Mouse (Mus musculus): ENCODE data around the gene Mras.

Mras gene

DNA sequence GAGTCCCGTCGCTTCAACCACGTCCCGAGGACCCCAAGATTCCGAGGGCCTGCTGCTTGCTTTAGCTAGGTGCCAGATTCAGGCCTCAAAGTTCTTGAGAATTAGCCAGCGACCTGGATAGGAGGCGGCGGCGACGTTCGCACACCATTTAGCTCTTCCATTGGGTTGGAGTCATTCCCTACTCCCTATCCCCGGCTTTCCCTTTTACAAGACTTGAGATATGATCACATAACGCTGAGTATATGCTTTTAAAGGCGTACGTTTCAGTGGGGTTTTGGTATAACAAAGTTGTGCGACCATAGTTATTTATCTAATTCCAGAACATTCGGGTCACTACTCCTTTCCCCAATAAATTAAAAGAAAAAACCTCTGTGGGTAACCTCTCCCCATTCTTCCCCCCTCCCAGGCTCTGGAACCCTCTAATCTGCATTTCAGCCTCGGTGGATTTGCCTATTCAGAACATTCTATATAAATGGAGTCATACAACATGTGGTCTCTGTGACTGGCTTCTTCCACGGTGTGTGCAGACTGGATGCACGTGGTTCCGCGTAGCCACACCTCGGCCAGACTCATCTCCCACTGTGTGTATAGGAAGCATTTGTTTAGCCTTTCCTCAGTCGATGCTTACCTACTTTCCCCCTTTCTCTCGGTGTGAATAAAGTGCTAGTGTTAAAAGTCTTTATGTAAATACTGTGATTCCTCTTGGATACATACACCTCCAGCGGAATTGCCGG lies at the start of gene Mras:
TSS of gene Mras (minus strand) at position 351 of the 734 bp plus-strand sequence.
- no peak for DNase-seq (ENCODE audit: low read depth, low spot score)

- no peak for DNase-seq (ENCODE audit: low read depth, low spot score)
Measured at GRCm38 (mm10) chr9:99485144-99485543, 48.0 kb upstream of the Mras start.

GRCm38 (mm10) chr9:99484632-99485031 lies 47.5 kb upstream of the Mras start:
- DNase-seq (ENCODE audit: low read depth, low spot score), result no peak

DNA sequence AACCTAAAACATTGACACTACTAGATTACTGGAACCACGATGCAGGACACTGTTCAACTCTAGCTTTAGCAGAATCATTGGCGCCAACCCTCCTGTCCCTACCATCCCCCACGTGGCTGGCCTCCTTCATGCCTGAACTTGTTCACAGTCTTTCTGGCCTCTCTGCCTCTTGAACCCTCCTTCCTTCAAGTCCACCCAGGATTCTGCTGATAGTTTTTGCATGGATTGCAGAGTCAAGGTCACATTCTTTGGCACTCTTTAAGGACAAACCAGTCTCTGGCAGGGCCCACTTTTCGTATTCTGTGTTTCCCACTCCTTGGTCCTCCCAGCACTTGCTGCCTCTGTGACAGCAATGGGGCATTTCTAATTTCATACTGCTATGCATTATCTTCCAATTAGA lies 46.0 kb upstream of the Mras start:
- no peak for DNase-seq (ENCODE audit: low read depth, low spot score)

DNA sequence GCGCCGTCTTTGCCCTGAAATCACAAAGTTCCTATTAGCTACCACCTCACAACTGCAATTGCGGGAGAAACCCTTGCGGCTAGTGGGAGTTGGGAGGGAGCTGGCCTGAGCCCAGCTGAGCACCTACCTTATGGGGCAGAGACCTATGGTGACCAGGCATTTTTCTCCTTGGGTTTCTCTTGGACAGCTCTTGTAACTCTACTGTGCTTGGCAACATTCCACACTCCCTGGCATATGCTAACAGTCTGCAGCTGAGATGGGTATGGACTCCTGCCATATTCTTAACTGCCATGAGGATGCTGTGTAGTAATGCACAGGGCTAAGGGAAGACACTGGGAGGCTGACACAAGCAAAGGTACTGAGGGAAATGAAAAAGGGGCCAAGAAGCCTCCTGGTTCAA lies 43.6 kb upstream of the Mras start:
- peak; percentile 10 for DNase-seq (ENCODE audit: low read depth, low spot score)

DNA sequence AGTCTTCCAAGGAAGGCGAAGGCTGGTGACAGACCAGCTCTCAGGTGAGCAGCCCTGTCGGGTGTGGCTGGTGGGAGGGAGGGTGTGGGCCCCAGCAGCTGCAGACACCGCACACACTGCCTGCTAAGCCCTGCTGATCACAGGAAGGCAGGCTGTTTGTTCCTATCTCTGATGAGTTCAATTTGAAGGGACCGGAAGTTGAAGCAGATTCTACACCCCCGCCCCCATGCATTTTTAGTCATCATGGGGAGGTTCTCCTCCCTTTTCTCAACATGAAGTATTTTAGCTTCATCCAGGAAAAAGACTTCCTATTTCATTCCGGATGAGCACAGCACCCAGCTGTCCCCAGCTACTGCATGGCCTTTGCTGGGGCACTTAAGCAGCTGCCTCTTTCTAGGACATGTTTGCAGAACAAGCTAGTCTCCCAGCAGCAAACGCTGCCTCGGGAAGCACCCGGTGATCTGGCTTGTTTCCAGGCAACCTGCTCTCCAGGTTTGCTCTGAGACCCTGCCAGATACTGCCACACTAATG lies 42.1 kb upstream of the Mras start:
- no peak for DNase-seq (ENCODE audit: low read depth, low spot score)

GRCm38 (mm10) chr9:99471334-99471733 lies 34.2 kb upstream of the Mras start:
- no peak for DNase-seq (ENCODE audit: low read depth, low spot score)

GRCm38 (mm10) chr9:99470347-99471092 lies 33.3 kb upstream of the Mras start:
- DNase-seq (ENCODE audit: low read depth, low spot score), result no peak

- no peak for DNase-seq (ENCODE audit: low read depth, low spot score)
Measured at GRCm38 (mm10) chr9:99469681-99470273, 32.6 kb upstream of the Mras start.

GRCm38 (mm10) chr9:99468572-99468971 lies 31.4 kb upstream of the Mras start:
- DNase-seq (ENCODE audit: low read depth, low spot score), result no peak

DNA sequence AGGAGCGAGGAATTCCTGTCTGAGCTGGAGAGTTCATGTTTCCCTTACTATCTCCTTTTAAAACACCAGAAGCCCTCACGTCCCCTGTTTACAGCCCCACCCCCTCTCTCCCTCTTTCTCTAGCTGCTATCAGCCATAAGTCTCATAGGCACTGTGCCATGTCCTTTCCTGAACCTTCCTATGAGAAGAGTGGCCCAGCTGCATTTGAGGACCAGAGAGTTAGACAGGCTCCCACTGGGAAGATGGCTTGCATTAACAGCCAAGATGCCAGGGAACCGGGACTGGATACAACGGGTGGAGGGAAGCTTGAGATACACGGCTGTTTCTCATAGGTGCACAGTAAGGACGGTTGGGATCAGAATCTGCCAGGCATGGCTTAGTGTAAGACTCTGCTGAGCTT lies 27.7 kb upstream of the Mras start:
- DNase-seq (ENCODE audit: low read depth, low spot score), result no peak

DNA sequence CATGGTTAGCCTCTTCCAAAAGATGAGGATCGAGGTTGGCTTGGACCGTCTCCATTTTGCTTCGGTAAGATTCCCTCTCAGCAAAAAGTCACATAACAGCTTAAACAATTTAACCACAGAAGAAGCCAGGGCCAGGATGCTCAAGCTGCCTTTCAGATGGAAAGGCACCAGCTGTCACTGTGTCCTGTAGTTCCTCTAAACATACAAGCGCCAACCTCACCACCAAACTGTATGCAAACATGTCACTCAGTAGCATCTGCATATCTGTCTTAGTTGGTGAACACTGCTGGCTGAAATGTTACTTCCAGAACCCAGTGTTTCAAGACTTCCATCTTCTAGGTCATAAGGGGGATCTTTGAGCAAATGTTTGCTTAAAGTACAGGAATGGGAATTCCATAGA lies 22.5 kb upstream of the Mras start:
- DNase-seq (ENCODE audit: low read depth, low spot score), result no peak

DNA sequence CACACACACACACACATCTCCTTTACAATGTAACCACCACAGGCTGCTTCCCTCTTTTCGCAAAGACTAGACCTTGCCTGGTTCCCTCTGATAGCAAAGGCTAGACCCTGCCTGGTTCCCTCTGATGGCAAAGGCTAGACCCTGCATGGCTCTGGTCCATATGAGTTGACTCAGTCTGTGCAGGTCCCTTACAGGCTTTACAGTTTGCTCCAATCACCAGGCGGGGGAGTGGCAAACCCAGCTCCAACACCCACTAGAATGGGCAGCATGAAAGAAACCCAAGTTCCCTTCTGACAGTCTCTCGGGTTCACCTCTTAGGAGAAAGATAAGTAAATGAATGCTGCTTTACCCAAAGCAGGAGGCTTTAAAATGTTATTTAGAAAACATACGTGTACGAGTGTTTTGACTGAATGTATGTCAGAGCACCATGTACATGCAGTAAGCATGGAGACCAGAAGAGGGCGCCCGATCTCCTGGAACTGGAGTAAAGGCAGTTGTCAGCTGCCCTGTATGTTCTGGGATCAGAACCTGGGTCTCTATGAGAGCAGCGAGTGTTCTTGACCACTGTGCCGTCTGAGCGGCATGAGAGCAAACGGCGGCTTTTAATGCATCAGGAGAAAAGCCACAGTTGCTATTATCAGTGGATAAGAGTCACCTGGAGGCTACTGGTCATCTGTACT lies 21.5 kb upstream of the Mras start:
- no peak for DNase-seq (ENCODE audit: low read depth, low spot score)

- no peak for DNase-seq (ENCODE audit: low read depth, low spot score)
Measured at GRCm38 (mm10) chr9:99454211-99454610, 17.0 kb upstream of the Mras start.

DNA sequence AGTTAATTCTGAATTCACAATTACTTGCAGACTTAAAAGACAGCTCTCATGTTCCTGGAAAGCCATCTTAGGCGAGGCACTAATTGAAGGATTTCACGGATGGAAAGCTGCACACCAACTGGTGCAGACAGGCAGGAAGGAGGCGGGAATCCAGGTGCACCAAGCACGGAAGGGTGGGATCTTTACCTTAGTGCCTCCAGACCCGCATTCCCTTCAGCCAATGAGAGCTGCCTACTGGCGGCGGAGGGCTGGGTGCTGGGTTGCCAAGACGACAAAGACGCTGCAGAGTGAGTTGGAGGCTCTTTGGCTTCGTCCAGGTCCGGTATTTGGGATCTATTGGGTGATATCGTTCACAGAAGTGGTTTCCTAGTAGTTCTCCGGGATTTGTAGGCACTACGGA lies 14.0 kb upstream of the Mras start, which contains the start of gene Nme9:
TSS of gene Nme9 (plus strand) at position 315 of the 400 bp plus-strand sequence.
- no peak for DNase-seq (ENCODE audit: low read depth, low spot score)

GRCm38 (mm10) chr9:99449886-99450647 lies 12.9 kb upstream of the Mras start:
- DNase-seq (ENCODE audit: low read depth, low spot score), result no peak

- no peak for DNase-seq (ENCODE audit: low read depth, low spot score)
Measured at GRCm38 (mm10) chr9:99447323-99447722, 10.1 kb upstream of the Mras start.

DNA sequence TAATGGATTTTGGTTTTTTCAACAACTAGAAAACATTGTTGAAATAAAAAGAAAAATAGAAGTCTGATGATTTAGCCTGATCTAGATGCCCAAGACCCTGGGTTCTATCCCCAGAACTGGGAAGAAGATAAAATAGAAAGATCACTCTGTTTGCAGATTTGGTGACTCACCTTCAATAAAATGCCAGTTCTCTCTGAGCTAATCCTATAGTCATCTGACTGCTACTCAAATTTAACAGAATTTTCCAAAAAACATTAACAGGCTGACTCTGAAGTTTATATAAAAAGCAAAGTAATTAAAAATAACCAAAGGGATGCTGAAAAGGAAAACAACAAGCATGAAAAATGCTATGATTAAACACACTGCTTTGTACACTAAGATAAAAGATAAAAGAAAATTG lies 9.1 kb upstream of the Mras start:
- no peak for DNase-seq (ENCODE audit: low read depth, low spot score)

DNA sequence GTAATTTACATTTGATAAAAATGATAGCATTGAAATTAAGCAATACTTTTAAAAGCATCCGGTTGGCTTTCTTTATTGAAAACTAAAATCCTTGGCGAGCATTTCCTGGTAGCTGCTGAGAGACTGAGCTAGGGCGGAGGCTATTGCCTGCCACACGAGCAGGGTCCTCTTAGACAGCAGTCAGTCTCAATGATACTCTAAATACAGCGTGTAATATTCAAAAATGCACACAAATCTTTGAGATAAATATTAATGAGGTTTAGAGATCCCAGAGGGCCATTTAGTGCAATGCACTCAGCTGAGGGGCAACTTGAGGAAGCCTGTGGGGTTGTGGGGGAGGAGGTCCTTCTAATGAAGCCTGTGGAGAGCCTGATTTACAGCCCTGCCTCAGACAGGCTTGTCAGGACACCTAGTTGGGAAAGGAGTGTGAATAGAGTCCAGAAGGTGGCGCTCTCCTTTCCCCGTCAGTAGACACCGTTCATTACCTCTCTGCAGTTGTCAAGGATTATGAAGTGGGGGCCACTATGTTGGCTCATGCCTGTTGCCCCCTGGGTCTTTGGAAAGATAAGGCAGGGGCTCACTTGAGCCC lies 7.5 kb upstream of the Mras start:
- DNase-seq (ENCODE audit: low read depth, low spot score), result no peak

GRCm38 (mm10) chr9:99441647-99442433 lies 4.7 kb upstream of the Mras start:
- no peak for DNase-seq (ENCODE audit: low read depth, low spot score)

All from brain, embryonic 18.5 days (tissue).